In genomic region chr2:105282407-105283077, GRCm38 (mm10) we compare ENCODE assay signal across 12 mouse cellular contexts. TPM values are rescaled to one million over a fixed set of nuclear protein-coding genes. Genes with fewer than 3 reads are reported as not detected.
A peak's percentile ranks its signal among the peaks of the same experiment; 100 is the strongest.
DNase-seq lines count a peak whose midpoint lies in the region; ATAC-seq and TF ChIP-seq lines count a peak whose summit lies in the region.
"Had no signal": no experiment of that assay in that cellular context is flagged by ENCODE, and none has a peak within 500 bp of the region (broad histone marks: within the 10 kb centered on the region; RNA-seq: fewer than 3 reads in every experiment).

No protein-coding gene starts in this region.

- H3K36me3 ChIP-seq in forebrain, embryonic 13.5 days (ENCODE audit: poor library complexity, severe bottlenecking) = no peaks in the 10 kb centered on the region
- H3K36me3 ChIP-seq: embryonic facial prominence, embryonic 12.5 days had no signal

- no peaks in the 10 kb centered on the region for H3K27me3 ChIP-seq in forebrain, embryonic 13.5 days
- H3K27me3 ChIP-seq: embryonic facial prominence, embryonic 12.5 days had no signal

- no peak overlapping the region for H3K9ac ChIP-seq in forebrain, embryonic 13.5 days
- H3K9ac ChIP-seq: embryonic facial prominence, embryonic 12.5 days; liver, postnatal 0 days had no signal

- TF ChIP-seq CTCF in brain, embryonic 14.5 days (IDR thresholded peaks at IDR 0.05; ENCODE audit: borderline replicate concordance, extremely low read depth, insufficient read depth, insufficient read length) = no peak

- H3K27ac ChIP-seq in forebrain, embryonic 13.5 days = peak overlapping the region; percentile 46; the same call in 1 of the 2 replicates
- H3K27ac ChIP-seq: embryonic facial prominence, embryonic 12.5 days had no signal

- no peak overlapping the region for H3K4me3 ChIP-seq in forebrain, embryonic 13.5 days
- H3K4me3 ChIP-seq: embryonic facial prominence, embryonic 12.5 days had no signal

- peak; percentile 86 for ATAC-seq in forebrain, embryonic 13.5 days
- ATAC-seq: liver, postnatal 0 days had no signal

- 25% methylated on average over 6 of the region's 6 CpGs for WGBS in forebrain, embryonic 13.5 days

- TF ChIP-seq POLR2A in brain, embryonic 14.5 days (IDR thresholded peaks at IDR 0.05; ENCODE audit: borderline replicate concordance, extremely low read depth, insufficient read depth, insufficient read length, poor library complexity, severe bottlenecking) = no peak

- peak; percentile 35 to 52 for DNase-seq in left cerebral cortex, postnatal 14 days (ENCODE audit: low spot score in 2 of 2)
- DNase-seq in left cerebral cortex, adult 18-20 months (ENCODE audit: low spot score in 2 of 2) = no peak
- DNase-seq in brain, embryonic 14.5 days (ENCODE audit: low read depth) = peak; percentile 97
- peak; percentile 54 to 66 for DNase-seq in layer of hippocampus, postnatal 10 days (ENCODE audit: low spot score in 2 of 2)
- no peak for DNase-seq in thymus, postnatal 36 days
- DNase-seq in gastrocnemius, adult 8-10 months (ENCODE audit: low spot score in 2 of 2) = no peak
- no peak for DNase-seq in urinary bladder, adult 18-20 months (ENCODE audit: low spot score in 2 of 2)
- DNase-seq: gastrocnemius, postnatal 25 days; liver, postnatal 0 days had no signal

- intact Hi-C loops in left cerebral cortex, postnatal 14 days (cut with DNase I) = no loop called here

- no peak overlapping the region for H3K4me2 ChIP-seq in forebrain, embryonic 13.5 days
- H3K4me2 ChIP-seq: embryonic facial prominence, embryonic 12.5 days had no signal

- H3K9me3 ChIP-seq in forebrain, embryonic 13.5 days (replicated peaks) = no peaks in the 10 kb centered on the region
- H3K9me3 ChIP-seq: embryonic facial prominence, embryonic 12.5 days had no signal

- peaks cover 16% of the 10 kb centered on the region for H3K4me1 ChIP-seq in forebrain, embryonic 13.5 days
- H3K4me1 ChIP-seq: embryonic facial prominence, embryonic 12.5 days had no signal

RNA-seq across cellular contexts. Expression of gene Them7, which starts 58.4 kb away (rescaled TPM):
- total RNA-seq in left cerebral cortex, postnatal 14 days (2021) = under 1 TPM in 1 of 2 experiments, not detected in 1; 0.37 TPM
- not detected for total RNA-seq in left cerebral cortex, adult 18-20 months (2021)
- polyA plus RNA-seq in brain, embryonic 14.5 days (2012; rRNA removed) = 0.04 TPM in 1 of 2 replicates, not detected in the other
- polyA plus RNA-seq in forebrain, embryonic 13.5 days (2015; fragmentation: Nextera tagmentation; extraction: Ambion mirVana) = not detected in 2 replicates
- not detected for total RNA-seq in layer of hippocampus, postnatal 10 days (2021)
- not detected for total RNA-seq in gastrocnemius, adult 8-10 months (2022)
- total RNA-seq: gastrocnemius, postnatal 25 days; layer of hippocampus, postnatal 25 days had no signal

Comparison
In these comparisons a context has a peak if more than half of its experiments do, and no peak if none do; other contexts are left out.
1. DNase-seq: peak in left cerebral cortex, postnatal 14 days (2 of 2), brain, embryonic 14.5 days (single experiment) and layer of hippocampus, postnatal 10 days (2 of 2); none in left cerebral cortex, adult 18-20 months (0 of 2), thymus, postnatal 36 days (0 of 2), gastrocnemius, adult 8-10 months (0 of 2) and urinary bladder, adult 18-20 months (0 of 2).